Mouse (Mus musculus) neutrophil, adult 83 days (primary cell): ENCODE measurements around the gene Derl2. TPM values are rescaled to one million over a fixed set of nuclear protein-coding genes. Genes with fewer than 3 reads are reported as not detected.

Experiments
- total RNA-seq, 2 experiments: library from RNA; stranded (reverse); gene quantifications; one replicate each; pipeline ENCODE4 v1.2.4; 2023

Derl2 gene
- total RNA-seq = 10 to 100 TPM; 27.7 to 31.7 TPM

GRCm38 (mm10) chr11:71019201-71020068 lies at the start of gene Derl2, which contains the start of gene Mis12:
Derl2 (minus strand) TSS chr11:71019841.
Mis12 (plus strand) TSS chr11:71019611.

GRCm38 (mm10) chr11:71033163-71033761 lies 13.6 kb upstream of the Derl2 start, which contains the start of gene 6330403K07Rik:
6330403K07Rik (minus strand) TSS chr11:71033513.

GRCm38 (mm10) chr11:71004316-71004773 lies 15.3 kb downstream of the Derl2 start, which contains the start of gene Dhx33:
Dhx33 (minus strand) TSS chr11:71004437.

GRCm38 (mm10) chr11:70982557-70983228 lies 36.9 kb downstream of the Derl2 start, which contains the start of gene C1qbp:
C1qbp (minus strand) TSS chr11:70983026.

GRCm38 (mm10) chr11:70969821-70970559 lies 49.7 kb downstream of the Derl2 start, which contains the start of the genes Nup88 and Rpain:
Nup88 (minus strand) TSS chr11:70969973.
Rpain (plus strand) TSS chr11:70970213.

Other genes starting within 250 kb of the Derl2 start
- 1 to 10 TPM; 1.0 to 1.2 TPM for gene Scimp, start 207.3 kb downstream of the Derl2 start, total RNA-seq
- gene Rabep1, start 175.1 kb downstream of the Derl2 start, total RNA-seq = 10 to 100 TPM; 13.5 to 14.3 TPM
- gene Nup88, start 49.9 kb downstream of the Derl2 start, total RNA-seq = 10 to 100 TPM; 45.2 to 48.8 TPM
- 10 to 100 TPM; 31.0 to 31.1 TPM for gene Rpain, start 49.6 kb downstream of the Derl2 start, total RNA-seq
- gene C1qbp, start 36.8 kb downstream of the Derl2 start, total RNA-seq = 10 to 100 TPM; 52.4 to 54.0 TPM
- gene Dhx33, start 15.4 kb downstream of the Derl2 start, total RNA-seq = 1 to 10 TPM; 9.2 to 9.3 TPM
- 10 to 100 TPM; 16.7 to 17.5 TPM for gene Mis12, start 230 bp downstream of the Derl2 start, total RNA-seq
- not detected for gene 6330403K07Rik, start 13.7 kb upstream of the Derl2 start, total RNA-seq
- gene Nlrp1a, start 124.9 kb upstream of the Derl2 start, total RNA-seq = 10 to 100 TPM; 13.1 to 14.3 TPM
- 10 to 100 TPM in 1 of 2 experiments, 1 to 10 TPM in 1; 9.1 to 10.5 TPM for gene Nlrp1b, start 210.9 kb upstream of the Derl2 start, total RNA-seq